Mouse (Mus musculus) subcutaneous adipose tissue, adult 2 months (tissue): ENCODE data around the gene Ms4a12. TPM values are rescaled to one million over a fixed set of nuclear protein-coding genes. Genes with fewer than 3 reads are reported as not detected.

Experiments used
- polyA plus RNA-seq: library from polyadenylated mRNA; depleted of rRNA; stranded (reverse); fragments of >200 nt; gene quantifications from 2 replicates; pipeline ENCODE4 v1.2.3, GENCODE M21; 2012; ENCODE audit warnings: low replicate concordance; rRNA removed

Gene Ms4a12
- not detected in 2 replicates for polyA plus RNA-seq

DNA sequence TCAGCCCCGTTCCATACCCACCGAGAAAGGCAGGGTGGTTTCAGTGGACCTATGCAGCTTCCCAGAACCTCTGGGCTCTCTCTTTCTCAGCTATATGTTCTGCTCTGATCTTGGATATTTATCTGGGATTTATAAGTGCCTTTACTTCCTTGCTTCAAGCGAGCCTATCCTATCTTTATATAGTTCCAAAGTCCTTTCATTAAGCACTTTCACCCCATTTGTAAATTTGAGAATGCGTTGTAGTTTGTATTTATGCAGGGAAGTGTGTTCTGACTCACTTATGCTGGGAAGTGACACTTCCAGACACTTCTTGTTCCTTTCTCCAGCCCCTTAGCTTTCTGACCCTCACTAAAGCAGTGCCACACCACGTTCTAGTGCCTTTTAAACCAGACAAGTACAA is at the start of gene Ms4a12:
Gene Ms4a12 (minus strand): TSS at position 101 of the 400 bp plus-strand sequence.

DNA sequence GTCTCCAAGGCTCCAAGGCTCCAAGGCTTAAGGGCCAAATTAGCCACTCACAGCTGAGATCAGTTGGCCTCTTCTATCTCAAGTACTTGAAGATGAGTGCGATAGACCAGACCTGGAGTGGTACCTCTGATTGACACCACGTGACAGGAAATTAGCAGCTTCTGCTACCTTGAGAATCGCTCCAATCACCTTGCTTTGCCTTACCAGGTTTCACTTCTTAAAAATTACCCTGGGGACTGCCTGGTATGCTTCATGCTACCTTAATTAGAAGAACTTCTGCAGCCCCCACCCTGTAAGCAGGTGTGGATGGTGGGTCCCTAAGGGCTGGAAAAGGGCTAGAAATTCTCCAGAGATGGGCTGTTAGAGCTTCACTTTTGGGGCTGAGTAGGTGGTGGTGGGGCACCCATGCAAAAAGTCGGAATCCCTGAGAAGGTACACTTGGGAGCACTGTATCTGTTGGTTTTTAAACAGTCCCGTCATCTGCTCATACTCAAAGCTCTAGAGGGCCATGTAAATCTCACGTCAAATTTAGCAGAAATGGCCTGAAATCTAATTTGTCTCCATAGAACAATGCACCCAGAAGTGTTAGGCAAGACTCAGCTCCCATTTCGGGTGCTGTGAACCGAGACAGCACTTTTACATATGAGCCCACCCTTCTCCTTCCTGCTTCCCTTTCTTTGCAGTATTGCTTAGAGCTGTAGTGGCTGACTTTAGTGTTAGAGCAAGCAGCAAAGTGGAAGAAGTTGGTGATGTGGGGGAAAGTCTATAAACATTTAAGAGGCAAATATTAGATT is 34.0 kb upstream of the Ms4a12 start, which contains the start of gene Ms4a1:
Gene Ms4a1 (minus strand): TSS at position 190 of the 794 bp plus-strand sequence.

DNA sequence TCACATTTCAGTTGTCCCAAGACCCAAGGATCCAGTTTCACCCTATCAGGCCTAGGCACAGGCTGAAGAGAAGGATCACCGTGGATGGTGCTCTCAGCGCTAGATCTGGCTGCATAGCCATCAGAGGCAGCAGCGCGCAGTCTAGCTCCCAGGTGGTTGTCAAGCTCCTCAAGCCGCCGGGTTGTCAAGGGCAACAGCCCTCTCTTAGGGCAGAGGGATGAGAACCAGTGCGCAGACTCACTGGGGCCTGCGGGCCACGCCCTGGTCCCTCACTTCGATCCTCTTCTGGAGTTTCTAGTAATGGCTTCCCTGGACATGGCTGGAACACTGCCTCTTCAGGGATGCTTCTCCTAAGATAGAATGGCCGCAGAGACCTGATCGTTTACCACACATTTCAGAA is 35.7 kb downstream of the Ms4a12 start, which contains the start of gene Ms4a13:
Gene Ms4a13 (minus strand): TSS at position 192 of the 400 bp plus-strand sequence.

DNA sequence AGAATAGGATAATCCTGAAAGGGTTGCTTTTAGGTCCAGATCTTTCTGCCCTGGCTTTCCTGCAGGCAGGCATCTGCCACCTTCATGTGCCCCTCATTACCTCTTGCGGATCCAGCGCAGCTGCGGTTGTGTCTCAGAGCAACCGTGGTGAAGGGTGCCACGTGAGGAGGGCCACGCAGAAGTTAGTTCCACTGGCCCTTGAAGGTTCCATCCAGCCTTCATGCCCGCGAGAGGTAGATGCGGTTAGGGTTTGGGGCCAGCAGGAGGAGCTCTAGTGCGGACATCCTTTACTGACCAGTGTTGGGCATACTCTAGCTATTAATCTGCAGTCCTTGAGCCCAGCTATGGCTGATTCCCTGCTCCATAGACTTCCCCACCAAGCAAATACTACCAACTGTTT is 67.1 kb downstream of the Ms4a12 start, which contains the start of gene 1700025F22Rik:
Gene 1700025F22Rik (minus strand): TSS at position 149 of the 400 bp plus-strand sequence.

Other genes with a start within 250 kb of the Ms4a12 start
- 0.10 TPM in 1 of 2 replicates, not detected in the other for gene Ms4a15, start 239.2 kb downstream of the Ms4a12 start, polyA plus RNA-seq
- not detected in 2 replicates for gene Ms4a18, start 214.4 kb downstream of the Ms4a12 start, polyA plus RNA-seq
- gene Ms4a8a, start 151.3 kb downstream of the Ms4a12 start, polyA plus RNA-seq, result 4.3 and 6.3 TPM in 2 replicates
- gene 1700017D01Rik, start 101.6 kb downstream of the Ms4a12 start, polyA plus RNA-seq, result not detected in 2 replicates
- not detected in 2 replicates for gene 1700025F22Rik, start 67.1 kb downstream of the Ms4a12 start, polyA plus RNA-seq
- gene Ms4a13, start 35.7 kb downstream of the Ms4a12 start, polyA plus RNA-seq, result not detected in 2 replicates
- 0.10 and 0.34 TPM in 2 replicates for gene Ms4a1, start 33.8 kb upstream of the Ms4a12 start, polyA plus RNA-seq
- gene Ms4a5, start 51.4 kb upstream of the Ms4a12 start, polyA plus RNA-seq, result not detected in 2 replicates
- 0.90 and 0.93 TPM in 2 replicates for gene Ms4a14, start 82.0 kb upstream of the Ms4a12 start, polyA plus RNA-seq
- gene Ms4a7, start 103.7 kb upstream of the Ms4a12 start, polyA plus RNA-seq, result 3.7 and 19.3 TPM in 2 replicates
- 1.6 and 3.1 TPM in 2 replicates for gene Ms4a4a, start 143.1 kb upstream of the Ms4a12 start, polyA plus RNA-seq
- gene Ms4a4c, start 172.3 kb upstream of the Ms4a12 start, polyA plus RNA-seq, result 0.42 and 4.8 TPM in 2 replicates
- gene Ms4a4b, start 211.1 kb upstream of the Ms4a12 start, polyA plus RNA-seq, result 4.2 and 6.2 TPM in 2 replicates
- gene Ms4a6c, start 236.9 kb upstream of the Ms4a12 start, polyA plus RNA-seq, result 7.5 and 13.0 TPM in 2 replicates